Mouse (Mus musculus) left cerebral cortex, postnatal 10 days (tissue): Measurements from ENCODE around the gene Rasal3. TPM values are rescaled to one million over a fixed set of nuclear protein-coding genes. Genes with fewer than 3 reads are reported as not detected.

ENCODE experiments used
- microRNA-seq: library from miRNA; unstranded; fragments of <30 nt; microRNA quantifications from one replicate; pipeline ENCODE4 v1.2.0, GENCODE M21; 2022
- total RNA-seq, 2 experiments: library from RNA; stranded (reverse); gene quantifications; 2 replicates each; pipeline ENCODE4 v1.2.3; 2021

The Rasal3 gene
- total RNA-seq, 2 experiments from 2014 or later: 2.9 to 3.4 TPM

Small RNAs within 50 kb of the gene (microRNA-seq; reads per million reads assigned to microRNA genes)
- not detected for gene Gm22201

Other genes starting within 250 kb of the Rasal3 start
- 10 to 100 TPM; 18.3 to 18.5 TPM for gene Notch3, start 236.7 kb downstream of the Rasal3 start, total RNA-seq
- gene Ephx3, start 214.0 kb downstream of the Rasal3 start, total RNA-seq: under 1 TPM; 0.17 to 0.32 TPM
- 100 to 1,000 TPM; 115 to 123 TPM for gene Brd4, start 118.9 kb downstream of the Rasal3 start, total RNA-seq
- 10 to 100 TPM; 90.9 to 94.2 TPM for gene Akap8, start 82.3 kb downstream of the Rasal3 start, total RNA-seq
- gene Akap8l, start 53.0 kb downstream of the Rasal3 start, total RNA-seq: 100 to 1,000 TPM; 128 to 135 TPM
- gene Wiz, start 14.1 kb downstream of the Rasal3 start, total RNA-seq: 10 to 100 TPM; 91.6 to 99.3 TPM
- gene Pglyrp2, start 20.6 kb upstream of the Rasal3 start, total RNA-seq: not detected
- gene Cyp4f39, start 49.1 kb upstream of the Rasal3 start, total RNA-seq: under 1 TPM; 0.36 to 0.41 TPM
- gene Cyp4f17, start 102.5 kb upstream of the Rasal3 start, total RNA-seq: 1 to 10 TPM; 3.2 to 3.8 TPM
- 1 to 10 TPM; 4.9 to 6.0 TPM for gene Cyp4f16, start 133.0 kb upstream of the Rasal3 start, total RNA-seq
- gene Cyp4f37, start 217.7 kb upstream of the Rasal3 start, total RNA-seq: not detected